Mouse (Mus musculus) CH12.LX (cell line): Measurements from ENCODE around the gene Dnajc28. TPM values are rescaled to one million over a fixed set of nuclear protein-coding genes. Genes with fewer than 3 reads are reported as not detected.

Experiments used
- DNase-seq: peaks from one replicate; pipeline ENCODE4 v3.0.0-alpha.2; 2013; ENCODE audit errors: extremely low read depth
- H3K27ac ChIP-seq: 2 replicates; pipeline ENCODE4 v1.5.1; 2012; ENCODE audit warnings: low read depth, mild to moderate bottlenecking, control low read depth, moderate library complexity; ENCODE audit not compliant: insufficient read depth
- H3K27me3 ChIP-seq: replicated peaks from 2 replicates; pipeline ENCODE3; 2012; ENCODE audit warnings: inconsistent platforms
- H3K36me3 ChIP-seq, 2 experiments: replicated peaks in 1 of 2; 2 replicates each; pipeline versions ENCODE3 to v1.6.1; 2012; ENCODE audit warnings: inconsistent platforms in 1 of 2, low read length in 1 of 2, mild to moderate bottlenecking in 1 of 2, mixed read lengths in 1 of 2, moderate library complexity in 1 of 2; ENCODE audit not compliant: control insufficient read depth in 1 of 2, insufficient read depth in 1 of 2
- H3K4me1 ChIP-seq, 2 experiments: 2 replicates each; pipeline ENCODE4 v1.6.1; 2012; ENCODE audit warnings: inconsistent platforms in 1 of 2, moderate library complexity in 1 of 2; ENCODE audit not compliant: insufficient read depth in 2 of 2, control insufficient read depth in 1 of 2
- H3K4me2 ChIP-seq: 2 replicates; pipeline ENCODE4 v1.6.1; 2012; ENCODE audit warnings: low read depth, mild to moderate bottlenecking, control low read depth; ENCODE audit not compliant: poor library complexity, insufficient read depth, severe bottlenecking
- H3K4me3 ChIP-seq, 3 experiments: fragments of 150-350 bp in 1 of 3; sonication (generic) in 1 of 3; replicated peaks in 1 of 3; 2 replicates each; pipeline versions ENCODE3 to v1.5.1; 2011 to 2012; ENCODE audit warnings: low read depth in 2 of 3, low read length in 2 of 3, mild to moderate bottlenecking in 2 of 3, moderate library complexity in 2 of 3, control low read depth in 1 of 3, improper control_type of control experiment in 1 of 3, inconsistent platforms in 1 of 3, mixed read lengths in 1 of 3; ENCODE audit not compliant: poor library complexity in 1 of 3
- H3K79me2 ChIP-seq: replicated peaks from 2 replicates; pipeline ENCODE4 v1.6.1; 2012; ENCODE audit warnings: mild to moderate bottlenecking, moderate library complexity; ENCODE audit not compliant: control insufficient read depth, poor library complexity, insufficient read depth, severe bottlenecking; ENCODE audit errors: extremely low read depth
- H3K9ac ChIP-seq: 2 replicates; pipeline ENCODE4 v1.6.1; 2012; ENCODE audit warnings: low read depth, mild to moderate bottlenecking, control low read depth, moderate library complexity; ENCODE audit not compliant: insufficient read depth
- H3K9me3 ChIP-seq: replicated peaks from 2 replicates; pipeline ENCODE3; 2012; ENCODE audit warnings: low read length, inconsistent platforms, mixed read lengths
- CHD1 ChIP-seq: IDR thresholded peaks from 2 replicates; pipeline ENCODE4 v1.6.1; 2012; ENCODE audit warnings: low read depth, low read length, improper control_type of control experiment, inconsistent platforms
- CTCF ChIP-seq, 2 experiments: IDR thresholded peaks in 1 of 2; conservative IDR thresholded peaks in 1 of 2; 2 replicates each; pipeline ENCODE4 v1.5.1; 2011 to 2012; ENCODE audit warnings: low read depth in 2 of 2, low read length in 2 of 2, improper control_type of control experiment in 1 of 2, inconsistent platforms in 1 of 2, mild to moderate bottlenecking in 1 of 2, moderate library complexity in 1 of 2
- HCFC1 ChIP-seq: IDR thresholded peaks from 2 replicates; pipeline ENCODE4 v1.6.1; 2012; ENCODE audit warnings: low read depth, mild to moderate bottlenecking, inconsistent platforms, low read length, improper control_type of control experiment
- JUN ChIP-seq: IDR thresholded peaks from 2 replicates; pipeline ENCODE4 v1.6.1; 2011; ENCODE audit warnings: low read depth, mild to moderate bottlenecking, low read length, improper control_type of control experiment, moderate library complexity; ENCODE audit not compliant: insufficient read depth
- KAT2A ChIP-seq: IDR thresholded peaks from 2 replicates; pipeline ENCODE4 v1.6.1; 2012; ENCODE audit warnings: low read length, improper control_type of control experiment, inconsistent platforms; ENCODE audit not compliant: insufficient replicate concordance
- MAFK ChIP-seq: IDR thresholded peaks from 2 replicates; pipeline ENCODE4 v1.6.1; 2011; ENCODE audit warnings: low read length, improper control_type of control experiment; ENCODE audit not compliant: insufficient replicate concordance
- MAX ChIP-seq: IDR thresholded peaks from 2 replicates; pipeline ENCODE4 v1.6.1; 2011; ENCODE audit warnings: low read length, improper control_type of control experiment
- NELFE ChIP-seq: IDR thresholded peaks from 2 replicates; pipeline ENCODE4 v1.6.1; 2011; ENCODE audit warnings: low read depth, low read length, improper control_type of control experiment
- PAX5 ChIP-seq: IDR thresholded peaks from 2 replicates; pipeline ENCODE4 v1.6.1; 2012; ENCODE audit warnings: low read length, inconsistent platforms, mixed read lengths
- POLR2A ChIP-seq: IDR thresholded peaks from 2 replicates; pipeline ENCODE4 v1.6.1; 2011; ENCODE audit warnings: low read depth, mild to moderate bottlenecking, improper control_type of control experiment, low read length
- POLR2AphosphoS2 ChIP-seq: IDR thresholded peaks from 2 replicates; pipeline ENCODE4 v1.6.1; 2011; ENCODE audit warnings: low read depth, low read length, improper control_type of control experiment
- RAD21 ChIP-seq: IDR thresholded peaks from 2 replicates; pipeline ENCODE4 v1.6.1; 2011; ENCODE audit warnings: low read depth, mild to moderate bottlenecking, low read length, improper control_type of control experiment, moderate library complexity
- RCOR1 ChIP-seq: conservative IDR thresholded peaks from 2 replicates; pipeline ENCODE4 v1.6.1; 2012; ENCODE audit warnings: low read depth, mild to moderate bottlenecking, inconsistent platforms, low read length, improper control_type of control experiment
- SMC3 ChIP-seq: IDR thresholded peaks from 2 replicates; pipeline ENCODE4 v1.6.1; 2011; ENCODE audit warnings: low read depth, low read length, improper control_type of control experiment
- ZC3H11A ChIP-seq: IDR thresholded peaks from 2 replicates; pipeline ENCODE4 v1.6.1; 2012; ENCODE audit warnings: low read depth, mild to moderate bottlenecking, inconsistent platforms, low read length, improper control_type of control experiment
- ZMIZ1 ChIP-seq: IDR thresholded peaks from 2 replicates; pipeline ENCODE4 v1.6.1; 2012; ENCODE audit warnings: low read depth, mild to moderate bottlenecking, inconsistent platforms, low read length, improper control_type of control experiment
- dilution Hi-C: fragments of 300-500 bp; cut with MboI; formaldehyde crosslinking; loops from 2 replicates; pipeline ENCODE4 v1.14.3; 2020; ENCODE audit warnings: low sequenced_read_pairs; ENCODE audit not compliant: extremely low pct_unique_long_range_greater_than_20kb, extremely low pct_ligation_motif_present
- in situ Hi-C: fragments of 300-500 bp; cut with MboI; formaldehyde crosslinking; loops from 3 replicates; pipeline ENCODE4 v1.14.3; 2019; ENCODE audit warnings: low sequenced_read_pairs, low pct_ligation_motif_present, low pct_unique_long_range_greater_than_20kb, mixed read lengths
- polyA plus RNA-seq: library from polyadenylated mRNA; unstranded; fragments of >175 nt; gene quantifications from 2 replicates; pipeline ENCODE4 v1.2.1, GENCODE M21; 2012; ENCODE audit warnings: low read depth; ENCODE audit not compliant: insufficient read length
- total RNA-seq, 2 experiments: library from RNA; depleted of rRNA; stranded (reverse); fragments of 300-350 nt in 1 of 2; fragments of >200 nt in 1 of 2; gene quantifications; 2 replicates each; pipeline ENCODE4 v1.2.3; 2012 to 2014

The Dnajc28 gene
- total and polyA plus RNA-seq, 3 experiments, result 0.47 to 1.8 (median 0.97) TPM

- Histone ChIP-seq H3K27me3 (no peaks in the 10 kb centered on the region), H3K79me2 (peaks cover 3% of the 10 kb centered on the region; the same call in 1 of the 2 replicates), H3K36me3 (peaks cover 86 to 92% of the 10 kb centered on the region in 2 experiments), H3K9ac (no peak overlapping the region), H3K9me3 (no peaks in the 10 kb centered on the region), H3K4me3 (no peak overlapping the region), H3K27ac (no peak overlapping the region), H3K4me1 (no peaks in the 10 kb centered on the region), H3K4me2 (no peak overlapping the region)
- TF ChIP-seq KAT2A (no peak), HCFC1 (no peak), ZC3H11A (no peak), CTCF (conservative IDR thresholded peaks at IDR 0.05 in 1 of 2, IDR thresholded peaks at IDR 0.05 in 1 of 2; ENCODE audit: low read depth in 2 of 2, low read length in 2 of 2) (no peak), RAD21 (no peak), ZMIZ1 (no peak), MAFK (no peak), SMC3 (no peak), JUN (no peak), RCOR1 (no peak), MAX (no peak), PAX5 (no peak)
- dilution Hi-C loops, result no loop called here
- in situ Hi-C loops, result no loop called here
- DNase-seq, result no peak
Observed at GRCm38 (mm10) chr16:91633641-91634040, 14.8 kb upstream of the Dnajc28 start.

GRCm38 (mm10) chr16:91632940-91633339 is 14.1 kb upstream of the Dnajc28 start:
- no peak overlapping the region for H3K4me3 ChIP-seq
- H3K9ac ChIP-seq, result no peak overlapping the region
- peaks cover 3% of the 10 kb centered on the region; the same call in 1 of the 2 replicates for H3K79me2 ChIP-seq
- no peak for DNase-seq
- TF ChIP-seq POLR2AphosphoS2 (peak; percentile 54; the same call in 1 of the 2 replicates), CHD1 (no peak), NELFE (no peak), POLR2A (0 out of 2 replicates have a peak, but pooled peaks have one; percentile 23)
- dilution Hi-C loops (no loop called here), in situ Hi-C loops (no loop called here)
- H3K4me2 ChIP-seq, result no peak overlapping the region
- peaks cover 86 to 92% of the 10 kb centered on the region in 2 experiments for H3K36me3 ChIP-seq
- H3K9me3 ChIP-seq, result no peaks in the 10 kb centered on the region
- H3K27me3 ChIP-seq, result no peaks in the 10 kb centered on the region
- H3K4me1 ChIP-seq, result no peaks in the 10 kb centered on the region
- no peak overlapping the region for H3K27ac ChIP-seq

GRCm38 (mm10) chr16:91632439-91632838 is 13.6 kb upstream of the Dnajc28 start:
- no peak overlapping the region for H3K4me3 ChIP-seq
- H3K9me3 ChIP-seq, result no peaks in the 10 kb centered on the region
- no peak for DNase-seq
- in situ Hi-C loops, result no loop called here
- H3K9ac ChIP-seq, result no peak overlapping the region
- H3K27me3 ChIP-seq, result no peaks in the 10 kb centered on the region
- no peak overlapping the region for H3K27ac ChIP-seq
- dilution Hi-C loops, result no loop called here
- no peak overlapping the region for H3K4me2 ChIP-seq
- no peaks in the 10 kb centered on the region for H3K4me1 ChIP-seq
- H3K79me2 ChIP-seq, result peaks cover 3% of the 10 kb centered on the region
- TF ChIP-seq POLR2A, result no peak
- H3K36me3 ChIP-seq, result peaks cover 86 to 92% of the 10 kb centered on the region in 2 experiments
